Mouse (Mus musculus): ENCODE results near the gene Nlk. TPM values are rescaled to one million over a fixed set of nuclear protein-coding genes. Genes with fewer than 3 reads are reported as not detected.
"Not testable (repeated sequence)": the region's sequence is repeated elsewhere in the genome, so short reads cannot be mapped to it uniquely, and the experiment has no call there.

The Nlk gene
- polyA plus RNA-seq, 1 experiment from 2014 or later = 11.4 TPM

DNA sequence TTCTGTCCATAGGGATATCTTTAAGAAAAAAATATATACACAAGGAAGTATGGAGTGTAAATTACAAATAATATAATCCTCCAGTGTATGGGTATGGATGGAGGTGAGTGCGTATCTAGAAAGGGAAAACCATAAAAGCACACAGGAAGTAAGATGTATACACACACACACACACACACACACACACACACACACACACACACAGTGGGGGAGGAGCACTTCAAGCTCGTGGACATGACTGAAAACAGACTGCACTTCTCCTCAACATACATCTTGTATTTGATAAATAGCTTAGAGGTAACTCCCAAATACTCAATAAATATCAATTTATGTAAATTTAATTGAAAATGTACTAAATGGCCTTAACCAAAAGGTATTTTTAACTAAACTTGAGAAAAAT lies 32.3 kb downstream of the Nlk start:
- H3K9me3 ChIP-seq (replicated peaks) = no peaks in the 10 kb centered on the region
- H3K27ac ChIP-seq = no peak overlapping the region
- no peak for DNase-seq (ENCODE audit: low spot score)
- H3K36me3 ChIP-seq = no peaks in the 10 kb centered on the region
- H3K27me3 ChIP-seq (ENCODE audit: low read depth, poor library complexity, severe bottlenecking) = no peaks in the 10 kb centered on the region
- no peaks in the 10 kb centered on the region for H3K4me1 ChIP-seq
- WGBS = 82% methylated on average over 2 of the region's 2 CpGs
- H3K4me3 ChIP-seq = no peak overlapping the region

DNA sequence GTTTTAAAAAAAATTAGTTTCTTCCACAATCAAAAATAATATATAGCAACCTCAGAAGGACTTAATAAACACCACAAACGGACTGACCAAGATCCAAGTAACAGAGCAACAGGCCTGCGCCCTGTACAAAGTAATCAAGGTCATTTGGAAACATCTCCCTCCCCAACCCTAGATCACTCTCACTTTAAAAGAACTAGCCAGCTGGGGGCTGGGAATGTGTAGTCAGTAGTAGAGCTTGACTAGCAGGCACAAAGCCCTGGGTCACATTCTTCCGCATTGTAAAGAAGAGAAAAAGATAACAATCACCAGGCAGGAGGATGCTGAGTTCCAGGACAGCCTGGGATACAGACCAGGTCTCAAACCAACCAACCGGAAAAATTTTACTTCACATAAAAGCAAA lies 33.3 kb downstream of the Nlk start:
- Histone ChIP-seq H3K9me3 (replicated peaks) (no peaks in the 10 kb centered on the region), H3K4me1 (no peaks in the 10 kb centered on the region), H3K36me3 (no peaks in the 10 kb centered on the region), H3K27ac (no peak overlapping the region), H3K27me3 (ENCODE audit: low read depth, poor library complexity, severe bottlenecking) (no peaks in the 10 kb centered on the region), H3K4me3 (no peak overlapping the region)
- DNase-seq (ENCODE audit: low spot score) = no peak
- WGBS = 60% methylated on average over 4 of the region's 4 CpGs

- Histone ChIP-seq H3K4me3 (no peak overlapping the region), H3K4me1 (no peaks in the 10 kb centered on the region), H3K27ac (no peak overlapping the region), H3K27me3 (ENCODE audit: low read depth, poor library complexity, severe bottlenecking) (no peaks in the 10 kb centered on the region), H3K36me3 (no peaks in the 10 kb centered on the region), H3K9me3 (replicated peaks) (no peaks in the 10 kb centered on the region)
- no peak for DNase-seq (ENCODE audit: low spot score)
- 89% methylated on average over 2 of the region's 2 CpGs for WGBS
Observed at GRCm38 (mm10) chr11:78649143-78649542, 48.0 kb downstream of the Nlk start.

- not testable (repeated sequence) for H3K4me3 ChIP-seq; H3K27me3 ChIP-seq (ENCODE audit: low read depth, poor library complexity, severe bottlenecking); H3K36me3 ChIP-seq; DNase-seq (ENCODE audit: low spot score); H3K4me1 ChIP-seq; H3K27ac ChIP-seq; H3K9me3 ChIP-seq (replicated peaks)
- WGBS = 92% methylated on average over 1 of the region's 1 CpGs
Observed at GRCm38 (mm10) chr11:78648405-78648804, 48.8 kb downstream of the Nlk start.

DNA sequence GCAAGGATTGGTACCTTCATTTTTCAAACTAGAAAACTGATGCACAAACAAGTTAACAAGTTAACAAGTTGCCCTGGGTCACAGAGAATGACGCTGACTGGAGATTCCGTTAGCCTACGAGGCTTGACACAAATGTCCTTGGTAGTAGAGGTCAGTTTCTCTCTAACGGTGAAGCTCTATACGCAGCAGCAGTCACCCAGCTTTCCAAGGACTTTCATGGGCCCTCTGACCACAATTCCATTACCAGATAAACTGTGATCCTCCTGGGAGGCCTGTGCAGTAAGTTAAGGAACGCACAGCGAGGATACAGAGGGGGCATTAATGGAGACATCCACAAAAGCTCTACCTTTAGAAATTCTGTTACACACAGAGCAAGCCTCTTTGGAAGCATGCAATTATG lies 53.4 kb downstream of the Nlk start:
- DNase-seq (ENCODE audit: low spot score) = no peak
- no peaks in the 10 kb centered on the region for H3K4me1 ChIP-seq
- no peak overlapping the region for H3K27ac ChIP-seq
- H3K27me3 ChIP-seq (ENCODE audit: low read depth, poor library complexity, severe bottlenecking) = no peaks in the 10 kb centered on the region
- WGBS = 91% methylated on average over 7 of the region's 7 CpGs
- no peaks in the 10 kb centered on the region for H3K9me3 ChIP-seq (replicated peaks)
- H3K36me3 ChIP-seq = no peaks in the 10 kb centered on the region
- H3K4me3 ChIP-seq = no peak overlapping the region

- DNase-seq (ENCODE audit: low spot score) = no peak
- Histone ChIP-seq H3K9me3 (replicated peaks) (no peaks in the 10 kb centered on the region), H3K4me1 (no peaks in the 10 kb centered on the region), H3K36me3 (peaks cover 6% of the 10 kb centered on the region), H3K27me3 (ENCODE audit: low read depth, poor library complexity, severe bottlenecking) (no peaks in the 10 kb centered on the region), H3K27ac (no peak overlapping the region), H3K4me3 (no peak overlapping the region)
- 79% methylated on average over 3 of the region's 3 CpGs for WGBS
Observed at GRCm38 (mm10) chr11:78642151-78642550, 55.0 kb downstream of the Nlk start.

- WGBS = 95% methylated on average over 3 of the region's 3 CpGs
- H3K36me3 ChIP-seq = peaks cover 15% of the 10 kb centered on the region
Observed at GRCm38 (mm10) chr11:78641088-78641487, 56.1 kb downstream of the Nlk start.

DNA sequence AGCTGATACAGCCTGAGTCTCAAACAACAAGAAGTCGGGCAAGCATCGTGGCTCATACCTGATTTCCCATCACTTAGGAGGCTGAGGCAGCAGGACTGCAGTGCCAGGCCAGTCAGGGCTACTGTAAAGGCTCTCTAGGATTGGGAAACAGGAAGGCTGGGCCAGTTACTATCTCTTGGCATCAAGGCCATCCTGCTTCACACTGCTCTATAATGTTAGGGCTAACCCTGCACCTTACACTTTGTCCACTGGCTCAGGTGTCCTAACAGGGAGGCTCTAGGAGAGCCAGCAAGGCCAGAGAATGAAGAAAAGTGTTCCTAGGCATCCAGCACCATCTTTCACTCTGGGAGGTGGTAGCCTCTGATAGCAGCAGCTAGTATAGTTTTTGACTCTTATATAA lies 64.4 kb downstream of the Nlk start:
- H3K27me3 ChIP-seq (ENCODE audit: low read depth, poor library complexity, severe bottlenecking) = no peaks in the 10 kb centered on the region
- no peaks in the 10 kb centered on the region for H3K4me1 ChIP-seq
- H3K27ac ChIP-seq = no peak overlapping the region
- no peak for DNase-seq (ENCODE audit: low spot score)
- WGBS = 95% methylated on average over 2 of the region's 2 CpGs
- peaks cover 18% of the 10 kb centered on the region for H3K36me3 ChIP-seq
- H3K9me3 ChIP-seq (replicated peaks) = peaks cover 3% of the 10 kb centered on the region; the same call in 1 of the 2 replicates
- no peak overlapping the region for H3K4me3 ChIP-seq

More at GRCm38 (mm10) chr11:78641088-78641487, 56.1 kb downstream of the Nlk start:
- H3K4me1 ChIP-seq = no peaks in the 10 kb centered on the region
- H3K27me3 ChIP-seq (ENCODE audit: low read depth, poor library complexity, severe bottlenecking) = no peaks in the 10 kb centered on the region
- DNase-seq (ENCODE audit: low spot score) = no peak
- no peak overlapping the region for H3K4me3 ChIP-seq
- H3K27ac ChIP-seq = no peak overlapping the region
- peaks cover 3% of the 10 kb centered on the region; the same call in 1 of the 2 replicates for H3K9me3 ChIP-seq (replicated peaks)

GRCm38 (mm10) chr11:78628871-78629270 lies 68.3 kb downstream of the Nlk start:
- no peaks in the 10 kb centered on the region for H3K27me3 ChIP-seq (ENCODE audit: low read depth, poor library complexity, severe bottlenecking)
- DNase-seq (ENCODE audit: low spot score) = no peak
- no peaks in the 10 kb centered on the region for H3K36me3 ChIP-seq
- H3K4me3 ChIP-seq = no peak overlapping the region
- no peaks in the 10 kb centered on the region for H3K9me3 ChIP-seq (replicated peaks)
- WGBS = 81% methylated on average over 3 of the region's 3 CpGs
- no peaks in the 10 kb centered on the region for H3K4me1 ChIP-seq
- no peak overlapping the region for H3K27ac ChIP-seq

- 29% methylated on average over 3 of the region's 3 CpGs for WGBS
- Histone ChIP-seq H3K36me3 (0 out of 2 replicates have a peak, but pooled peaks cover 3% of the 10 kb centered on the region), H3K27me3 (ENCODE audit: low read depth, poor library complexity, severe bottlenecking) (no peaks in the 10 kb centered on the region), H3K9me3 (replicated peaks) (no peaks in the 10 kb centered on the region), H3K4me3 (no peak overlapping the region), H3K27ac (no peak overlapping the region), H3K4me1 (no peaks in the 10 kb centered on the region)
- no peak for DNase-seq (ENCODE audit: low spot score)
Observed at GRCm38 (mm10) chr11:78624377-78624776, 72.8 kb downstream of the Nlk start.

GRCm38 (mm10) chr11:78621926-78622325 lies 75.2 kb downstream of the Nlk start:
- Histone ChIP-seq H3K36me3 (peaks cover 9% of the 10 kb centered on the region), H3K4me1 (no peaks in the 10 kb centered on the region), H3K27me3 (ENCODE audit: low read depth, poor library complexity, severe bottlenecking) (no peaks in the 10 kb centered on the region)

DNA sequence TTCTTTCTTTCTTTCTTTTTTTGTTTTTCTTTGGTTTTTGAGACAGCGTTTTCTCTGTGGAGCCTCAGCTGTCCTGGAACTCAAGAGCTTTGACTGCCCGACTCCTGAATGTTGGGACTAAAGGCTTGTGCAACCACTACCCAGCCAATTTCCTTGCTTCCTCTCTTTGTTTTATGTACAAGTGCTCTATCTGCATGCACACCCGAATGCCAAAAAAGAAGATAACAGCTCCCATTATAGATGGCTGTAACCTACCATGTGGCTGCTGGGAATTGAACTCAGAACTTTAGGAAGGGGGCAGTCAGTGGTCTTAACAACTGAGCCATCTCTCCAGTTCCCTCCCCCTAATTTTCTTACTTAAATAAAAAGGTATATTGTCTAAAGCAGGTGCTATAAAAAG lies 77.0 kb downstream of the Nlk start:
- no peak overlapping the region for H3K27ac ChIP-seq

More at GRCm38 (mm10) chr11:78621926-78622325, 75.2 kb downstream of the Nlk start:
- no peak overlapping the region for H3K27ac ChIP-seq
- no peak overlapping the region for H3K4me3 ChIP-seq
- DNase-seq (ENCODE audit: low spot score) = no peak
- no peaks in the 10 kb centered on the region for H3K9me3 ChIP-seq (replicated peaks)

GRCm38 (mm10) chr11:78611273-78611672 lies 85.9 kb downstream of the Nlk start:
- Histone ChIP-seq H3K36me3 (0 out of 2 replicates have a peak, but pooled peaks cover 3% of the 10 kb centered on the region), H3K9me3 (replicated peaks) (no peaks in the 10 kb centered on the region), H3K4me3 (no peak overlapping the region), H3K4me1 (no peaks in the 10 kb centered on the region), H3K27ac (no peak overlapping the region), H3K27me3 (ENCODE audit: low read depth, poor library complexity, severe bottlenecking) (no peaks in the 10 kb centered on the region)
- DNase-seq (ENCODE audit: low spot score) = no peak

More for the DNA sequence above, 77.0 kb downstream of the Nlk start:
- Histone ChIP-seq H3K4me3 (no peak overlapping the region), H3K36me3 (peaks cover 9% of the 10 kb centered on the region), H3K9me3 (replicated peaks) (no peaks in the 10 kb centered on the region), H3K27me3 (ENCODE audit: low read depth, poor library complexity, severe bottlenecking) (no peaks in the 10 kb centered on the region), H3K4me1 (no peaks in the 10 kb centered on the region)
- no peak for DNase-seq (ENCODE audit: low spot score)
- WGBS = 92% methylated on average over 3 of the region's 3 CpGs

- H3K36me3 ChIP-seq = 0 out of 2 replicates have a peak, but pooled peaks cover 3% of the 10 kb centered on the region
- no peaks in the 10 kb centered on the region for H3K27me3 ChIP-seq (ENCODE audit: low read depth, poor library complexity, severe bottlenecking)
- no peaks in the 10 kb centered on the region for H3K9me3 ChIP-seq (replicated peaks)
- no peak for DNase-seq (ENCODE audit: low spot score)
- 90% methylated on average over 4 of the region's 4 CpGs for WGBS
- H3K4me1 ChIP-seq = no peaks in the 10 kb centered on the region
- H3K4me3 ChIP-seq = no peak overlapping the region
- H3K27ac ChIP-seq = no peak overlapping the region
Observed at GRCm38 (mm10) chr11:78609657-78610056, 87.5 kb downstream of the Nlk start.
